Mouse (Mus musculus): ENCODE results near the gene Olfr560. TPM values are rescaled to one million over a fixed set of nuclear protein-coding genes. Genes with fewer than 3 reads are reported as not detected.

The Olfr560 gene
- not detected in 2 replicates for polyA plus RNA-seq (2014; fragmentation: Nextera tagmentation; extraction: Ambion mirVana)

- 70% methylated on average over 4 of the region's 4 CpGs for WGBS
- H3K9ac ChIP-seq (replicated peaks; ENCODE audit: low read length), result no peak within 1 kb of the TSS
Measured at GRCm38 (mm10) chr7:102759266-102759665, at the start of gene Olfr560, which contains the start of gene Olfr78. TSS of gene Olfr560 (minus strand) at chr7:102759366. TSS of gene Olfr78 (minus strand) at chr7:102759471.

GRCm38 (mm10) chr7:102803180-102803579 lies 44.0 kb upstream of the Olfr560 start, which contains the start of gene Olfr564:
TSS of gene Olfr564 (plus strand) at chr7:102803480.
- no peak within 1 kb of the TSS for H3K9ac ChIP-seq (replicated peaks; ENCODE audit: low read length)

More at GRCm38 (mm10) chr7:102759266-102759665, at the start of gene Olfr560, which contains the start of gene Olfr78:
- Histone ChIP-seq H3K36me3 (ENCODE audit: control insufficient read depth, insufficient read depth, low read length) (no peaks in the 10 kb centered on the region), H3K4me1 (ENCODE audit: control insufficient read depth, insufficient read depth, low read length) (no peaks in the 10 kb centered on the region), H3K27me3 (ENCODE audit: control insufficient read depth, insufficient read depth, low read length) (no peaks in the 10 kb centered on the region), H3K4me3 (replicated peaks; ENCODE audit: low read depth, low read length) (no peak within 1 kb of the TSS), H3K9me3 (ENCODE audit: control insufficient read depth, low read length) (no peaks in the 10 kb centered on the region), H3K4me2 (ENCODE audit: low read length) (no peak within 1 kb of the TSS), H3K27ac (replicated peaks; ENCODE audit: low read depth, low read length) (no peak within 1 kb of the TSS)
- ATAC-seq (ENCODE audit: low FRiP score, low TSS enrichment), result no peak
- DNase-seq, result no peak

GRCm38 (mm10) chr7:102770921-102771320 lies 11.8 kb upstream of the Olfr560 start, which contains the start of gene Olfr561:
TSS of gene Olfr561 (plus strand) at chr7:102771221.
- Histone ChIP-seq H3K4me2 (ENCODE audit: low read length) (no peak within 1 kb of the TSS), H3K9me3 (ENCODE audit: control insufficient read depth, low read length) (no peaks in the 10 kb centered on the region), H3K4me3 (replicated peaks; ENCODE audit: low read depth, low read length) (no peak within 1 kb of the TSS), H3K4me1 (ENCODE audit: control insufficient read depth, insufficient read depth, low read length) (no peaks in the 10 kb centered on the region), H3K27ac (replicated peaks; ENCODE audit: low read depth, low read length) (no peak within 1 kb of the TSS), H3K27me3 (ENCODE audit: control insufficient read depth, insufficient read depth, low read length) (no peaks in the 10 kb centered on the region), H3K36me3 (ENCODE audit: control insufficient read depth, insufficient read depth, low read length) (no peaks in the 10 kb centered on the region), H3K9ac (replicated peaks; ENCODE audit: low read length) (no peak within 1 kb of the TSS)
- WGBS, result 86% methylated on average over 2 of the region's 2 CpGs
- no peak for DNase-seq
- no peak for ATAC-seq (ENCODE audit: low FRiP score, low TSS enrichment)

More at GRCm38 (mm10) chr7:102803180-102803579, 44.0 kb upstream of the Olfr560 start, which contains the start of gene Olfr564:
- no peaks in the 10 kb centered on the region for H3K4me1 ChIP-seq (ENCODE audit: control insufficient read depth, insufficient read depth, low read length)
- DNase-seq (no peak), ATAC-seq (ENCODE audit: low FRiP score, low TSS enrichment) (no peak)
- no peak within 1 kb of the TSS for H3K27ac ChIP-seq (replicated peaks; ENCODE audit: low read depth, low read length)
- H3K4me2 ChIP-seq (ENCODE audit: low read length), result no peak within 1 kb of the TSS
- H3K4me3 ChIP-seq (replicated peaks; ENCODE audit: low read depth, low read length), result no peak within 1 kb of the TSS
- H3K27me3 ChIP-seq (ENCODE audit: control insufficient read depth, insufficient read depth, low read length), result no peaks in the 10 kb centered on the region
- H3K9me3 ChIP-seq (ENCODE audit: control insufficient read depth, low read length), result no peaks in the 10 kb centered on the region
- no peaks in the 10 kb centered on the region for H3K36me3 ChIP-seq (ENCODE audit: control insufficient read depth, insufficient read depth, low read length)

GRCm38 (mm10) chr7:102752086-102752485 lies 7.1 kb downstream of the Olfr560 start:
- 13% methylated on average over 1 of the region's 1 CpGs for WGBS
- ATAC-seq (ENCODE audit: low FRiP score, low TSS enrichment) (no peak), DNase-seq (no peak)
- H3K4me2 ChIP-seq (ENCODE audit: low read length), result no peak overlapping the region
- H3K4me3 ChIP-seq (replicated peaks; ENCODE audit: low read depth, low read length), result no peak overlapping the region
- no peaks in the 10 kb centered on the region for H3K27me3 ChIP-seq (ENCODE audit: control insufficient read depth, insufficient read depth, low read length)
- no peaks in the 10 kb centered on the region for H3K9me3 ChIP-seq (ENCODE audit: control insufficient read depth, low read length)
- no peak overlapping the region for H3K9ac ChIP-seq (replicated peaks; ENCODE audit: low read length)
- no peak overlapping the region for H3K27ac ChIP-seq (replicated peaks; ENCODE audit: low read depth, low read length)
- H3K36me3 ChIP-seq (ENCODE audit: control insufficient read depth, insufficient read depth, low read length), result no peaks in the 10 kb centered on the region
- no peaks in the 10 kb centered on the region for H3K4me1 ChIP-seq (ENCODE audit: control insufficient read depth, insufficient read depth, low read length)

GRCm38 (mm10) chr7:102737705-102738104 lies 21.5 kb downstream of the Olfr560 start:
- no peak overlapping the region for H3K4me2 ChIP-seq (ENCODE audit: low read length)
- no peak for DNase-seq
- no peaks in the 10 kb centered on the region for H3K4me1 ChIP-seq (ENCODE audit: control insufficient read depth, insufficient read depth, low read length)
- H3K27ac ChIP-seq (replicated peaks; ENCODE audit: low read depth, low read length), result no peak overlapping the region
- ATAC-seq (ENCODE audit: low FRiP score, low TSS enrichment), result no peak
- no peak overlapping the region for H3K9ac ChIP-seq (replicated peaks; ENCODE audit: low read length)
- H3K4me3 ChIP-seq (replicated peaks; ENCODE audit: low read depth, low read length), result no peak overlapping the region
- no peaks in the 10 kb centered on the region for H3K36me3 ChIP-seq (ENCODE audit: control insufficient read depth, insufficient read depth, low read length)
- no peaks in the 10 kb centered on the region for H3K27me3 ChIP-seq (ENCODE audit: control insufficient read depth, insufficient read depth, low read length)
- 65% methylated on average over 2 of the region's 2 CpGs for WGBS
- H3K9me3 ChIP-seq (ENCODE audit: control insufficient read depth, low read length), result no peaks in the 10 kb centered on the region

- no peaks in the 10 kb centered on the region for H3K4me1 ChIP-seq (ENCODE audit: control insufficient read depth, insufficient read depth, low read length)
- H3K36me3 ChIP-seq (ENCODE audit: control insufficient read depth, insufficient read depth, low read length), result no peaks in the 10 kb centered on the region
- ATAC-seq (ENCODE audit: low FRiP score, low TSS enrichment) (peak; percentile 31; the same call in 1 of the 2 replicates), DNase-seq (no peak)
- H3K27me3 ChIP-seq (ENCODE audit: control insufficient read depth, insufficient read depth, low read length), result no peaks in the 10 kb centered on the region
- H3K9ac ChIP-seq (replicated peaks; ENCODE audit: low read length), result no peak overlapping the region
- no peak overlapping the region for H3K4me3 ChIP-seq (replicated peaks; ENCODE audit: low read depth, low read length)
- H3K27ac ChIP-seq (replicated peaks; ENCODE audit: low read depth, low read length), result no peak overlapping the region
- no peak overlapping the region for H3K4me2 ChIP-seq (ENCODE audit: low read length)
- H3K9me3 ChIP-seq (ENCODE audit: control insufficient read depth, low read length), result no peaks in the 10 kb centered on the region
- 86% methylated on average over 1 of the region's 1 CpGs for WGBS
Measured at GRCm38 (mm10) chr7:102733793-102734192, 25.4 kb downstream of the Olfr560 start.

GRCm38 (mm10) chr7:102727391-102727790 lies 31.8 kb downstream of the Olfr560 start, which contains the start of gene Olfr559:
TSS of gene Olfr559 (minus strand) at chr7:102727491.
- DNase-seq (no peak), ATAC-seq (ENCODE audit: low FRiP score, low TSS enrichment) (no peak)
- Histone ChIP-seq H3K36me3 (ENCODE audit: control insufficient read depth, insufficient read depth, low read length) (no peaks in the 10 kb centered on the region), H3K4me3 (replicated peaks; ENCODE audit: low read depth, low read length) (no peak within 1 kb of the TSS), H3K27me3 (ENCODE audit: control insufficient read depth, insufficient read depth, low read length) (no peaks in the 10 kb centered on the region), H3K9ac (replicated peaks; ENCODE audit: low read length) (no peak within 1 kb of the TSS), H3K4me1 (ENCODE audit: control insufficient read depth, insufficient read depth, low read length) (no peaks in the 10 kb centered on the region), H3K27ac (replicated peaks; ENCODE audit: low read depth, low read length) (no peak within 1 kb of the TSS), H3K4me2 (ENCODE audit: low read length) (no peak within 1 kb of the TSS), H3K9me3 (ENCODE audit: control insufficient read depth, low read length) (no peaks in the 10 kb centered on the region)

GRCm38 (mm10) chr7:102718970-102719369 lies 40.2 kb downstream of the Olfr560 start, which contains the start of gene Olfr33:
TSS of gene Olfr33 (minus strand) at chr7:102719070.
- DNase-seq (no peak), ATAC-seq (ENCODE audit: low FRiP score, low TSS enrichment) (no peak)
- Histone ChIP-seq H3K27ac (replicated peaks; ENCODE audit: low read depth, low read length) (no peak within 1 kb of the TSS), H3K27me3 (ENCODE audit: control insufficient read depth, insufficient read depth, low read length) (no peaks in the 10 kb centered on the region), H3K9me3 (ENCODE audit: control insufficient read depth, low read length) (no peaks in the 10 kb centered on the region), H3K4me2 (ENCODE audit: low read length) (no peak within 1 kb of the TSS), H3K4me3 (replicated peaks; ENCODE audit: low read depth, low read length) (no peak within 1 kb of the TSS), H3K4me1 (ENCODE audit: control insufficient read depth, insufficient read depth, low read length) (no peaks in the 10 kb centered on the region), H3K36me3 (ENCODE audit: control insufficient read depth, insufficient read depth, low read length) (no peaks in the 10 kb centered on the region), H3K9ac (replicated peaks; ENCODE audit: low read length) (no peak within 1 kb of the TSS)
- WGBS, result 54% methylated on average over 1 of the region's 1 CpGs

- H3K27ac ChIP-seq (replicated peaks; ENCODE audit: low read depth, low read length), result no peak within 1 kb of the TSS
- no peak within 1 kb of the TSS for H3K4me2 ChIP-seq (ENCODE audit: low read length)
- H3K4me1 ChIP-seq (ENCODE audit: control insufficient read depth, insufficient read depth, low read length), result no peaks in the 10 kb centered on the region
- H3K4me3 ChIP-seq (replicated peaks; ENCODE audit: low read depth, low read length), result no peak within 1 kb of the TSS
- ATAC-seq (ENCODE audit: low FRiP score, low TSS enrichment) (no peak), DNase-seq (no peak)
- no peak within 1 kb of the TSS for H3K9ac ChIP-seq (replicated peaks; ENCODE audit: low read length)
- no peaks in the 10 kb centered on the region for H3K27me3 ChIP-seq (ENCODE audit: control insufficient read depth, insufficient read depth, low read length)
- no peaks in the 10 kb centered on the region for H3K9me3 ChIP-seq (ENCODE audit: control insufficient read depth, low read length)
- H3K36me3 ChIP-seq (ENCODE audit: control insufficient read depth, insufficient read depth, low read length), result no peaks in the 10 kb centered on the region
Measured at GRCm38 (mm10) chr7:102701915-102702314, 57.3 kb downstream of the Olfr560 start, which contains the start of gene Olfr558. TSS of gene Olfr558 (plus strand) at chr7:102702215.
